Mouse (Mus musculus) left cerebral cortex, postnatal 25 days (tissue): ENCODE results near the gene Axin1. TPM values are rescaled to one million over a fixed set of nuclear protein-coding genes. Genes with fewer than 3 reads are reported as not detected.

ENCODE experiments used
- DNase-seq, 2 experiments: peaks; one replicate each; pipeline ENCODE4 v3.0.0; 2022; ENCODE audit warnings: low spot score in 2 of 2, mixed read lengths in 1 of 2
- intact Hi-C: fragments of 180-260 bp; cut with DNase I; formaldehyde crosslinking; loops from one replicate; pipeline ENCODE4 v1.15.1; 2025
- total RNA-seq, 2 experiments: library from RNA; stranded (reverse); gene quantifications; 2 replicates each; pipeline ENCODE4 v1.2.3; 2021

Gene Axin1
- total RNA-seq, 2 experiments from 2014 or later: 21.1 to 21.6 TPM

DNA sequence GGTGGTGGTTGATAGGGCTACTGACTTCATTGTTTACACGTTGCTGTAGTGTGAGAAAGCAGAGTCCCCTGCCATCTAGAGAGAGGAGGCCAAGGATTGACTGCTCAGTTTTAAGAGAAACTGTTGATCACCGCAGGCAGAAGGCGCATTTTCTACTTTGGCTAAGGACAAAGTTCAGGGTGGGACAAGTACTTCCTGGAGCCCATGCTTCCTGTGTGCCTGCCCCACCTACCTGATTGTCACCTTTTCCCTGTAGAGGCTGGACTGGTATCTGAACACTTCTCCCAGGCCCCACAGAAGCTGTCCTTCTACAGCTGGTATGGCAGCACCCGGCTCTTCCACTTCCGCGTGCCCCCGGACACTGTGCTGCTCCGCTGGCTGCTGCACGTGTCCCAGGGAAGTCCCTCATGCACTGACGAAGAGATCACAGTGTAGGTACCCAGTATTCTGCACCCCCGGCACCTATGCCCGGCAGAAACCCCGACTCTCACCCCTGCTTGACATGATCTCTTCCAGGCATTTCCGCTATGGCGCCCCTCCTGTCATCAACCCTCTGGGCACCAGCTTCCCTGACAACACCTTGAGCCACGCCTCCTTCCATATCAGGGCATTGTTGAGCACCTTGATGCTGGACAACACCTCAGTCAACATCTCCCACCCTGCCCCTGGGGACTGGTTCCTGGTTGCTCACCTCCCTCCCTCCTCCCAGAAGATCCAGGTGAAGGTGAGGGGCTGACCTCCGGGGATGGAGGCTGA, 21.8 kb upstream of the Axin1 start:
- intact Hi-C loops: no loop called here
- no peak for DNase-seq

DNA sequence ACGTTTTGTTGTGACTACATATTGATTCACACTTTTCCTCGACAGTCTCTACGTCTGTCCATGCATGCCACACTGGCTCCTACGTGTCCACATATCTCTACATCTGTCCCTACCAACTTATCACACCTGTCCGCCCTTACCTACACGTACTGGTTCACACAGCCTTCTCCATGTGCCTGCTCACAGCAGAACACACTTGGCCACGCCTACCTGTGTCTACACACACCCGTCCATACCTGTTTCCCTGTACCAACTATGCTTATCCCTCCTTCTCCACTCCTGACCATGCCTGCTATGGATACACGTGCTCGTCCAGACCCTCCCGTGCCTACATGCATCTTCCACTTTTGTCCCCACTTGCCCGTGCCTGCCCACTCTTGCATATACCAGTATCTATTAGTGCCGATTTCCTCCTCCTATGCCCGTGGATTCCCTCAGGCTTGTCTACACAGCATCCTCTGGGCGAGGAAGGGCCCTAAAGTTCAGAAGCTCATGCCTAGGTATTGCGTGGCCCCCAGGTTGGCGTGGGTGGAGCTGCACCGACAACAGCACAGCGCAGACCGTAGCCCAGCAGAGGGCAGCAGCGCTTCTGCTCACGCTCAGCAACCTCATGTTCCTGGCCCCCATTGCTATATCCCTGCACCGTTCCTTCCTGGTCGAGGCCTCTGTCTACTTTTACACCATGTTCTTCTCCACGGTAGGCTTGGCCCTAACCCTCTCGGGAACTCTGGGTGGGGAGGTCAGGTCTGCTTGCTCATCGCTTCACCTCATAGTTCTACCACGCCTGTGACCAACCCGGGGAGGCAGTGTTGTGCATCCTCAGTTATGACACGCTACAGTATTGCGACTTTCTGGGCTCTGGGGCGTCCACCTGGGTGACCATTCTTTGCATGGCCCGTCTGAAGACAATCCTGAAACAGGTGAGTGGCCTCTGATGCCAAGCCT, 18.4 kb upstream of the Axin1 start:
- intact Hi-C loops: no loop called here
- DNase-seq: peak; percentile 53 to 61

DNA sequence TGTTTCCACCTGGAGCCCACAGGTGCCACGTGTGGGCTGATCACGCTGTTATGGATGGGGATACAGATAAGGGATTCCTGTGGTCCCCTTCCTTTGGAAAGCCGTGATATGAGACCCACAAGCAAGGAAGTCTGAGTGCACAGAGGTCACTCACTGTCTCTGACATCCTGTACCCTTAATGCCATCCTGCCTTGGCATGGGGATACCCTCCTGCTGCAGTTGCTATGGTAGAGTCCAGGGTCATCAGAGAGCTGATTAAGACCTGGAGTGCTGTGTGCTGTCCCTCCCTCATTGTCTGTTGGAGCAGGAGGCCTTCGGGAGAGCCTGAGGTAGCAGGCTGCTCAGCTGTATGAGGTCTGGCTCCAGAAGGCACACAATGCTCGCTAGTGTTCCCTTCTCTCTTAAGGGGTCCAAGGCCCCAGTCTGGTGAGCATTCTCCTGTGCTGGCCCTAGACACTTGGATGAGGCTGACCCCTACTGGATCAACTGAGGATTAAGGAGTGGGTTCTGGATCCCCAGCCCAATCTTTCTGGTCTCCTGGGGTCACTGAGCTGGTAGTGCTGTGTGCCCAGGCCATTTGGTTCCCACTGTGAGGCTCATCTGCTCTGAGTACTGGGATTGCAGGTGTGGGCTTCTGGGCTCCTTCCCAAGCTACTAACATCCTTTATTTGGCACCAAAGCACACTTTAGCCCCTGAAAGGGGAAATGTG, 15.9 kb upstream of the Axin1 start:
- intact Hi-C loops: no loop called here
- no peak for DNase-seq

DNA sequence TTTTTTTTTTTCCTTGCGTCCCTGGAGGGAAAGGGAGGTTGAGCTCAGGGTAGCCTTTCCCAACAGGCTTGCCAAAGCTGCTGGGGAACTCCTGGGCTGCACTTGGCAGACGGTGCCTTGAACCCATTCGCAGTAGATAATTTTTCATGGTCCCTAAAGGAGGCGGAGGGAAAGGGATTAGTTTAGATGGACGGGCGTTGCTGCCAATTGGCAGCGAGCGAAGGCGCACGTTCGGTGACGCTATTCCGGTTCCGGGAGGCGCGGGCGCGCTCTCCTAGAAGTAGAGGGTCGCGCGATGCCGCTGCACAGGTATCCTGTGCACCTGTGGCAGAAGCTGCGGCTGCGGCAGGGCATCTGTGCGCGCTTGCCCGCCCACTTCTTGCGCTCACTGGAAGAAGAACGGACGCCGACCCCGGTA, 15.2 kb upstream of the Axin1 start, which contains the start of gene Mrpl28:
TSS of gene Mrpl28 (plus strand) at position 234 of the 418 bp plus-strand sequence.
- intact Hi-C loops: no loop called here
- peak; percentile 89 to 96 for DNase-seq

DNA sequence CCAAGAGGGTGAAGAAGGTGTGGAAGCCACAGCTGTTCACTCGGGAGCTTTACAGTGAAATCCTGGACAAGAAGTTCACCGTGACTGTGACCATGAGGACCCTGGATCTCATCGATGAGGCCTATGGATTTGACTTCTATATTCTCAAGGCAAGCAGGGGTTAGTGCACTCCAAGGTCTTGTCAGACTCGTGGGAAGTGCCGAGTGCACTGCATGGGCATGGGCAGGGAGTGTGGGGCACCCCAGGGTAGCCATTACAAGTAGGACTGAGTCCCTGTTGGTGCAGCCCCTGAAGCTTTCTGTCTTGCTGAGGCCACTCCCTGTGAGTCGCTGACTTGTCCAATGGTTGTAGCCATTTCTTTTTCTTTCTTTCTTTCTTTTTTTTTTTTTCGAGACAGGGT, 13.9 kb upstream of the Axin1 start:
- DNase-seq: no peak
- intact Hi-C loops: no loop called here

DNA sequence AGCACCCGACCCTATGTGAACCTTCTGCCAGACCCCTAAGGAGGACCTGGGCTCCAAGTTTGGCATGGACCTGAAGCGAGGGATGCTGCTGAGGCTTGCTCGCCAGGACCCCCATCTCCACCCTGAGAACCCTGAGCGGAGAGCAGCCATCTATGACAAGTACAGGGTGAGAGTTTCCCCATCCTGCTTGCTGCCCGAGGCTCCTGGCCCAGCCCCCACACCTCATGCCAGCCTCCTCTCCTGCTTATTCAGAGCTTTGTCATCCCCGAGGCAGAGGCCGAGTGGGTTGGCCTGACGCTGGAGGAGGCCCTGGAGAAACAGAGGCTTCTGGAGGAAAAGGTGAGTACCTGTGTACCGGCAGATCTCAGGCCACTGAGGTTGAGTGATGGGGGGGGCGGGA, 13.3 kb upstream of the Axin1 start:
- intact Hi-C loops: no loop called here
- no peak for DNase-seq

DNA sequence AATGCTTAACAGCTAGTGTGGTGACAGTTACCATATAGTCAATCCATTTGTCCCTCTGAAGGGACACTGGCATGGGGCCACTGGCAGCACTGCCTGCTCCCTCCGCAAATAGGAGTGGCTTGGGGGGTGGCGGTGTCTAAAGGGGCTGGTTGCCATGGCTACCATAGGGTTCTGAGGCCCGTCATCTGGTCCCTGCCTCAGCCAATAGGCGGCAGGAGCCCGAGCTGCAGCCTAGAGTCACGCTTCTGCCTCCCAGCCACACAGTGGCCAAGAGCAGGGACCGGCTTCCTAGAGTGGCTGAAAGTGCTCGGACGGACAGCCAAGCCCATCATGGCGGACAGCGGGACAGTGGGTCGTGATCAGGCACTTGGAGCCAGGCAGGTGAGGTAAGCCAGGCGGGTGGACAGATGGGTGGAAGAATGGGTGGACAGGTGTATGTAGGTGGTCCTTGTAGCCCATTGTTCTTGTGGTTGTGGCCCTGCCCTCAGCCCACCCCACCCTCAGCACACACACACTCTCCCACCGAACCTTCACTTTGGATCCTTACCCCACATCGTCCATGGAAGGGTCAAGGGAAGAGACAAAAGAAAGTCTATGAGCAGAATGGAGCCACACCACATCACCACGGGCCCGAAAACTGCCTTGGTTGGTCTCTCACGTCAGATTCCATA, 7.3 kb upstream of the Axin1 start:
- no peak for DNase-seq
- intact Hi-C loops: no loop called here

DNA sequence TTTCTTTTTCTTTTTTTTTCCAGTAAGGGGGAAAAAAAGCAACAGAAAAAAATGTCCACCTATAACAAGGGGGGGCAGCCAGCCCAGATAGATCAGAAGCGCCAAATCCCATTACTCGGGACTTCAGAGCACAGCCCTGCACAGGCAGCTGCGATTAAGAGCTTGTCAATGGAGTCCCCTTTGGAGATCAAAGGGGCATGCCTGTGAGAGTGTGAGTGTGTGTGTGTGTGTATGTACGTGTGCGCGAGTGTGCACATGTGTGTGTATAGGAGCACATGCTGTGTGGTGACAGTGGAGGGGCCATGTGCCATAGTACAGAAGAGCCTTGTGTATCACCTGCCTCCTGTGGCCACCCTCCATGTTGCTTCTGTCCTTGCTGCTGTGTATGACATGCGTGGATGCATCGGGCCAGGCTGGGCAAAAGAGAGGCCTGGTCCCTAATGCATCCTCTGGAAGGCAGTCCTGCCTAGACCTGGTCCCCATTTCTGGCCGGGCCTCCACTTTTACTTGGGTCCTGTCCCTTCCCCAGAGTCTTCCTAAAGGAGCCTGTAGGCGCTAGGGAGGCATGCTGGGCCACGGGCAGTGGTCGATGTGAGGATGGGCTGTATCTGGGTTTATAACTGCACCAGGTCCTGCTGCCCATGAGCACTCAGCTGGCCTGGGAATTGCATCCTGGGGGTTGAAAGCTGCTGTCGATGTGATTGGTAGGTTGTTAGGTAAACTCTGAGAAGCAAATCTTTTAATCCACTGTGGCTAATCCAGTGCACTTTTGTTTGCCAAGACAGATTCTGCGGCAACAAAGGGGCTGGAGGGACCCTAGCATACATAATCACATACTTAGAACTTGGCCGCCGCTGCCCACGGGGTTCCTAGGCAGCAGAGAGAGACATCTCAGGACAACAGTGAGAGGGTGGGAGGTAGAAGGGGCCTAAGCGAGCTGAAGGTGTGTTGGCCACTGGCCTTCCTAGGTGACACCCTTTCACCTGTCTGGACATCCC, 6.3 kb upstream of the Axin1 start:
- DNase-seq: no peak
- intact Hi-C loops: no loop called here

DNA sequence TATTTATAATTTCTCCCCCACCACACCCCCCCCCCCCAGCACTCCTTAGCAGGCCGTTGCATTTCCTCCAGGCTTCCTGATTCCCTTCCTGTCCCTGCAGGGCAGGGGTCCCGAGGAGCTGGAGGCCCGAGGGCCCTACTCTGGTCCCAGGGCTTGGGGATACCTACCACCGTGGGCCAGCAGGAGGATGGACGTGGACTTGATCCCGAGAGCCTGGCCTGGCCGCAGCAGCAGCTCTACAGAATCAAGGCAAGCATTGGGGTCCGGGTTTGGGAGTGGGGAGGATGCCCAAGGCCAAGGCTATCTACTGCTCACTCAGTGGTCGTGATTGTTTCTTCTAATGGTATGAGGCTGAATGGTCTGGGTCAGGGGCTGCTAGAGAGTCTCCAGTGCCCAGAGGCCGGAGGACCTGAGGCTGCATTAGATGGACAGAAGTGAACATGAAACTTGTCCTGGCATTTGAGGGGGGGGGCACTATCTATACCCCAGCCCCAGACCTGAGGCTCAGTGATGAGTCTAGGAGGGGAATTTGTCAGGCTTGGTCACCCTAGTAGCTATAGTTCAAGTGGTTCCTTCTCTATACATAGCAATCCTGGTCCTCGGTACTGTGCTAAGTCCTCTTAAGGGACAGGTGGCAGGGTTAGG, 1.3 kb upstream of the Axin1 start:
- DNase-seq: no peak
- intact Hi-C loops: loop anchor here (5.0 kb wide), 1 partner anchor 105 kb away; the partner anchor contains the start of gene Fam234a

DNA sequence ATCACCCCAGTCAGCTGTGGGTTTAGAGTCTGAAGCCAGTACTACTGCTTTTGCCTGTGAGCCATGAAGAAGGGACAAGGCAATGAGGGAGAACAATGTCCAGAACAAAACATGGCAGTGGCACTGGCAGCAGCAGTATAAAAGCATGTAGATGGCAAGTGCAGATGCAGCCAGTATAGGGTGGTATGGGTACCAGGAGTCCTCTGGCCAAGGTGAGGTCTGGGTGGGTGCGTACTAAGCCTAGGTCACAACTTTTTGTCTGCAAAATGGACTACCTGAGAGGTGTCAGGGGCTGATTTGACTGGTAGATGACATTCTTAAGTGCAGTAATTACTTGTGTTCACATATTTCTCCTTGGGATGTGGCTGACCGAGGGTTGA, 747 bp upstream of the Axin1 start:
- intact Hi-C loops: loop anchor here (5.0 kb wide), 1 partner anchor 105 kb away; the partner anchor contains the start of gene Fam234a
- no peak for DNase-seq

DNA sequence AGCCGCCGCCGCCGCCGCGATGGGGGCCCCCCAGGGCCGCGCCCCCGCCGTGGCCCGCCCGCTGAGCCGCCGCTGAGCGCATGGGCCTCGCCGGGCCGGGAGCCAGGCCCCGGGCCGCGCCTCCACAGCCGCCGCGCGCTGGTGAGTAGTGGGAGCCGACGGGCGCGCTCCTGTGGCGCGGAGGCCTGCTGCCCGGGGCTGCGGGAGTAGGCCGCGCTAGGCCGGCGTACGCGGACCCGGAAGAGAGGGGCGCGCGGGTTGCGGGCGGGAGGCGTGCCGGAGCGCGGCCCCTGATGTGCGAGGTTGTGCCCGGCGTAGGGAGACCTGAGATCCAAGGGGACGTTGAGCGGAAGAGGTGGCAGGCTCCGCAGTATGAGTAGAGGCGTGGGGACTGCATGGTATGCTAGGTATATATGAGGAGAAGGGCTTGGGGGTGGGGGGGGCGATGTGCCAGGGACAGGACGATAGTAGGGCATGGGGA, 453 bp downstream of the Axin1 start:
- intact Hi-C loops: loop anchor here (5.0 kb wide), 1 partner anchor 103 kb away; the partner anchor contains the start of gene Fam234a
- DNase-seq: peak; percentile 51 to 57

DNA sequence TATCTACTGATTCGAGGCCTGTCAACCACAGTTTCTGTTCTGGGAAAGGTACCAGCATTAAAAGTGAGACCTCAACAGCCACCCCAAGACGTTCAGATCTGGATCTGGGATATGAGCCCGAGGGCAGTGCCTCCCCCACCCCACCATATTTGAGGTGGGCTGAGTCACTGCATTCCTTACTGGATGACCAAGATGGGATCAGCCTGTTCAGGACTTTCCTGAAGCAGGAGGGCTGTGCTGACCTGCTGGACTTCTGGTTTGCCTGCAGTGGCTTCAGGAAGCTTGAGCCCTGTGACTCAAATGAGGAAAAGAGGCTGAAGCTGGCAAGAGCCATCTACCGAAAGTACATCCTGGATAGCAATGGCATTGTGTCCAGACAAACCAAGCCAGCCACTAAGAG, 4.3 kb downstream of the Axin1 start:
- no peak for DNase-seq
- intact Hi-C loops: no loop called here

DNA sequence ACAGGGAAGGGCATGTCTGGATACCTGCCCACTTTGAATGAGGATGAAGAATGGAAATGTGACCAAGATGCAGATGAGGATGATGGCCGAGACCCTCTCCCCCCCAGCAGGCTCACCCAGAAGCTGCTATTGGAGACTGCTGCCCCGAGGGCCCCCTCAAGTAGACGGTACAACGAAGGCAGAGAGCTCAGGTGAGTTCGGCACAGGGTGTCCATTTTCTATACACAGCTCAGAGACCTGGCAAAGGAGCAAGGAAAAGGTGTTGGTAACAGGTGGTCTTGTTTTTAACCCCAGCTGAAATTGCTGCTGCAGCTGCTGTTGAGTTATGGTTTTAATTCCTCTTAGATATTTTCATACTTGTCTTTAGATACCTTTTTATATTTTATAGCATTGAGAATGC, 4.9 kb downstream of the Axin1 start:
- intact Hi-C loops: no loop called here
- DNase-seq: no peak

DNA sequence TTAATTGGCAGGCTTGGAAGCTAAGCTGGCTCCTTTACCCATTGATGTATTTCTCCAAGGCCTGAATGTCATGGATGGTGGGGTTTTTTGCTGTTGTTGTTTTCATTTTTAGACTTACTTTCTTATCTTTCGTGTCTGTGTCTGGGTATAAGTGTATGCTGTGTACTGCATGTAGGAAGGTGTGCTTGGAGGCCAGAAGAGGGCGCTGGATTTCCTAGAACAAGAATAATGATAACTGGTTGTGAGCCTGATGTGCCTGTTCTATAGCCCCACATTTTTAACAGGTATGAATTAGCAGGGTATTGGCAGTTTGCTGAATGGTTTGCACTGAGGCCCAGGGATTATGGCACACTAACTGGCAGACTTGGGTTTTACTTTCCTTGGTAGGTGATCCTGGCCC, 10.6 kb downstream of the Axin1 start:
- intact Hi-C loops: no loop called here
- no peak for DNase-seq

DNA sequence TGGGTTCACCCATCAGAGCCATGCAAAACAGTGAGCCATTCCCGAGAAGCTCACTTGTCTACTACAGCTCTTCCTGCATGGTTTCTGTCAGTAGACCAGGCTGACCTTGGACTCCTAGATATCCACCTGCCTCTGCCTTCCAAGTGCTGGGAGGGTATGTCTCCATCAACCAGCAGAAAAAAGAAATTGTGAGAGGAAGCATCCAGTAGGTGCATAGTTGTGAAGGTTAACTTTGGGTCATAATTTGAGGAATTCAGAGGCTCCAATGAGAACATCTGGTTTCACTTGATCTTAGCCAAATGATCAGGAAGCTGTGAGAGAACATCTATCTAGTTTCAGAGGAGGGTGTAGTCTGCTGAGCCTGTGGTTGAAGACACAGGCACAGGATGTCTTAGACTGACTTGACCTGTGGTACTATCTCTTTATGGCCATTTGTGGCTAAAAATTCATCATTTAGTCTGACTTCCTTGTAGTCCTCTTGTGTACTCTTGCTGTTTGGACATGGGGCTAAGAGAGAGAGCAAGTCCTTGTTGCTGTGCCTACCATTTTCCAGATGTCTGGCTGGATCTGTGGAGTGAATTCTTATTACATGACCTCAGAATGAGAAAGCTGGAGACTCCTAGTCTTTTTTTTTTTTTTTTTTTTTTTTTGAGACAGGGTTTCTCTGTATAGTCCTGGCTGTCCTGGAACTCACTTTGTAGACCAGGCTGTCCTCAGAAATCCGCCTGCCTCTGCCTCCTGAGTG, 13.6 kb downstream of the Axin1 start:
- intact Hi-C loops: no loop called here

DNA sequence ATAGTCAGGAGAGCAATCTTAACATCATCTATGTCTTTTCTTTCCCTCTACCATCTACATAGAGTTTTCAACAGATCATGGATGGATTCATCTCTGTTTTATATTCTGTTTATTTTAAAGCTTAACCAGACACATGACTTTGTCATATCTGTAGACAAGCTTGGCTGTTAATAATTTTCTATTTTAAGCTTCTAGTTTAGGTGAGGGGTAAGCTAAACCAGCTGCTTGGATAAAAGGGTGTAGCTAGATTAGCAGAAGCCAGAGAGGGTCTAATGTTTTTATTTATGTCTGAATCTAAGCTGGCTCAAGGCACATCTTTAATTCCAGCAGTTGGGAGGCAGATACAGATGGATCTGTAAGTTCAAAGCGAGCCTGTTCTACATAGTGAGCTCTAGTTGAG, 24.2 kb downstream of the Axin1 start:
- no peak for DNase-seq
- intact Hi-C loops: no loop called here

More for the DNA sequence above, 13.6 kb downstream of the Axin1 start:
- no peak for DNase-seq

DNA sequence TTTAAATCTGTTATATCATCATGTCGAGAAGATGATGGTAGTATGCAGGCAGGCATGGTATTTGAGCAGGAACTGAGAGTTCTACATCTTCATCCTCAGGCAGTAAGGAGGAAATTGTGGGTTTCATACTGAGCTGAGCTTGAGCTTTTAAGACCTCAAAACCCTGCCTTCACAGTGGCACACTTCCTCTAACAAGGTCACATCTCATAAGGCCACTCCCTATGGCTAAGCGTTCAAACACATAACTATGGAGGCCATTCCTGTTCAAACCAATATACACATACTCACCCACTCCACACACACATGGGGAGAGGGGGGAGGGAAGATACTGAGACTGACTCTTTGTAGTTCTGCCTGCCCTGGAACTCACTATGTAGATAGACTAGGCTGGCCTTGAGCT, 29.6 kb downstream of the Axin1 start:
- intact Hi-C loops: no loop called here
- no peak for DNase-seq
